Mouse (Mus musculus) heart, adult 11 months (tissue): ENCODE data around the gene Samd4b.

Experiments used
- DNase-seq: peaks from one replicate; pipeline ENCODE4 v3.0.0; 2022

The Samd4b gene

GRCm38 (mm10) chr7:28490903-28491302 lies 107.0 kb downstream of the Samd4b start:
- DNase-seq, result no peak

- DNase-seq, result no peak
Measured at GRCm38 (mm10) chr7:28490410-28490809, 107.5 kb downstream of the Samd4b start.

GRCm38 (mm10) chr7:28488030-28488491 lies 109.9 kb downstream of the Samd4b start:
- DNase-seq, result no peak

- no peak for DNase-seq
Measured at GRCm38 (mm10) chr7:28484192-28484591, 113.8 kb downstream of the Samd4b start.

- no peak for DNase-seq
Measured at GRCm38 (mm10) chr7:28482854-28483253, 115.1 kb downstream of the Samd4b start.

GRCm38 (mm10) chr7:28478854-28479253 lies 119.1 kb downstream of the Samd4b start:
- no peak for DNase-seq

- no peak for DNase-seq
Measured at GRCm38 (mm10) chr7:28477363-28477762, 120.6 kb downstream of the Samd4b start.

GRCm38 (mm10) chr7:28476191-28476590 lies 121.8 kb downstream of the Samd4b start:
- no peak for DNase-seq

GRCm38 (mm10) chr7:28467213-28467751 lies 130.7 kb downstream of the Samd4b start:
- peak; percentile 92 for DNase-seq

GRCm38 (mm10) chr7:28466721-28467212 lies 131.2 kb downstream of the Samd4b start:
- DNase-seq, result no peak

GRCm38 (mm10) chr7:28464416-28465212 lies 133.3 kb downstream of the Samd4b start:
- DNase-seq, result peak; percentile 92

- DNase-seq, result no peak
Measured at GRCm38 (mm10) chr7:28462769-28463168, 135.2 kb downstream of the Samd4b start.

- DNase-seq, result peak; percentile 70
Measured at GRCm38 (mm10) chr7:28460361-28460760, 137.6 kb downstream of the Samd4b start.

GRCm38 (mm10) chr7:28452361-28453005 lies 145.5 kb downstream of the Samd4b start:
- no peak for DNase-seq

- DNase-seq, result no peak
Measured at GRCm38 (mm10) chr7:28451531-28452360, 146.2 kb downstream of the Samd4b start, which contains the start of gene Lrfn1. Lrfn1 (plus strand) TSS chr7:28451980.

- DNase-seq, result peak; percentile 66
Measured at GRCm38 (mm10) chr7:28447865-28448820, 149.8 kb downstream of the Samd4b start.

GRCm38 (mm10) chr7:28447101-28447830 lies 150.7 kb downstream of the Samd4b start:
- DNase-seq, result peak; percentile 79

- DNase-seq, result peak; percentile 93
Measured at GRCm38 (mm10) chr7:28446446-28446845, 151.5 kb downstream of the Samd4b start.

- peak; percentile 92 for DNase-seq
Measured at GRCm38 (mm10) chr7:28444344-28444974, 153.5 kb downstream of the Samd4b start.

- DNase-seq, result peak; percentile 96
Measured at GRCm38 (mm10) chr7:28442688-28443087, 155.3 kb downstream of the Samd4b start.
